Mouse (Mus musculus): Measurements from ENCODE around the gene Frem2. TPM values are rescaled to one million over a fixed set of nuclear protein-coding genes. Genes with fewer than 3 reads are reported as not detected.

The Frem2 gene
- polyA plus RNA-seq, 1 experiment from 2014 or later: 2.4 TPM

GRCm38 (mm10) chr3:53669736-53670135 is 12.6 kb upstream of the Frem2 start:
- H3K9ac ChIP-seq (ENCODE audit: low read length): no peak overlapping the region
- WGBS: 75% methylated on average over 2 of the region's 2 CpGs
- H3K27me3 ChIP-seq (ENCODE audit: control insufficient read depth, insufficient read depth, low read length): no peaks in the 10 kb centered on the region
- H3K36me3 ChIP-seq (ENCODE audit: control insufficient read depth, insufficient read depth): no peaks in the 10 kb centered on the region
- no peak overlapping the region for H3K27ac ChIP-seq (ENCODE audit: low read length)
- H3K4me1 ChIP-seq (ENCODE audit: control insufficient read depth, insufficient read depth, low read length): peaks cover 18% of the 10 kb centered on the region
- H3K4me3 ChIP-seq (ENCODE audit: low read length): no peak overlapping the region
- no peak overlapping the region for H3K4me2 ChIP-seq (ENCODE audit: low read depth, low read length)
- no peaks in the 10 kb centered on the region for H3K9me3 ChIP-seq (replicated peaks; ENCODE audit: control insufficient read depth, low read length)
- ATAC-seq (replicated peaks; ENCODE audit: extremely low read depth, insufficient read depth, low FRiP score): no peak

GRCm38 (mm10) chr3:53657744-53658534 is 784 bp upstream of the Frem2 start:
- Histone ChIP-seq H3K9ac (ENCODE audit: low read length) (peak overlapping the region; percentile 66), H3K36me3 (ENCODE audit: control insufficient read depth, insufficient read depth) (peaks cover 17% of the 10 kb centered on the region), H3K4me3 (ENCODE audit: low read length) (peak overlapping the region; percentile 73), H3K4me2 (ENCODE audit: low read depth, low read length) (peak overlapping the region; percentile 98), H3K27ac (ENCODE audit: low read length) (no peak overlapping the region), H3K27me3 (ENCODE audit: control insufficient read depth, insufficient read depth, low read length) (peaks cover 6% of the 10 kb centered on the region; the same call in 1 of the 2 replicates), H3K4me1 (ENCODE audit: control insufficient read depth, insufficient read depth, low read length) (peaks cover 13% of the 10 kb centered on the region), H3K9me3 (replicated peaks; ENCODE audit: control insufficient read depth, low read length) (peaks cover 15% of the 10 kb centered on the region)
- 1% methylated on average over 21 of the region's 21 CpGs for WGBS
- ATAC-seq (replicated peaks; ENCODE audit: extremely low read depth, insufficient read depth, low FRiP score): 0 out of 2 replicates have a peak, but pooled peaks have one; percentile 45

- Histone ChIP-seq H3K4me3 (ENCODE audit: low read length) (peak overlapping the region; percentile 73), H3K4me1 (ENCODE audit: control insufficient read depth, insufficient read depth, low read length) (peaks cover 13% of the 10 kb centered on the region), H3K9ac (ENCODE audit: low read length) (peak overlapping the region; percentile 76), H3K4me2 (ENCODE audit: low read depth, low read length) (peak overlapping the region; percentile 98), H3K36me3 (ENCODE audit: control insufficient read depth, insufficient read depth) (peaks cover 18% of the 10 kb centered on the region), H3K9me3 (replicated peaks; ENCODE audit: control insufficient read depth, low read length) (peaks cover 15% of the 10 kb centered on the region), H3K27ac (ENCODE audit: low read length) (peak overlapping the region; percentile 69), H3K27me3 (ENCODE audit: control insufficient read depth, insufficient read depth, low read length) (peaks cover 6% of the 10 kb centered on the region; the same call in 1 of the 2 replicates)
- WGBS: under 1% methylated on average over 42 of the region's 42 CpGs
- no peak for ATAC-seq (replicated peaks; ENCODE audit: extremely low read depth, insufficient read depth, low FRiP score)
Observed at GRCm38 (mm10) chr3:53656328-53656877, 752 bp downstream of the Frem2 start.

- Histone ChIP-seq H3K36me3 (ENCODE audit: control insufficient read depth, insufficient read depth) (peaks cover 18% of the 10 kb centered on the region), H3K4me2 (ENCODE audit: low read depth, low read length) (no peak overlapping the region; the same call in 1 of the 2 replicates), H3K4me1 (ENCODE audit: control insufficient read depth, insufficient read depth, low read length) (peaks cover 14% of the 10 kb centered on the region), H3K27me3 (ENCODE audit: control insufficient read depth, insufficient read depth, low read length) (peaks cover 6% of the 10 kb centered on the region; the same call in 1 of the 2 replicates), H3K9ac (ENCODE audit: low read length) (no peak overlapping the region), H3K27ac (ENCODE audit: low read length) (no peak overlapping the region), H3K9me3 (replicated peaks; ENCODE audit: control insufficient read depth, low read length) (peaks cover 15% of the 10 kb centered on the region), H3K4me3 (ENCODE audit: low read length) (no peak overlapping the region)
- no peak for ATAC-seq (replicated peaks; ENCODE audit: extremely low read depth, insufficient read depth, low FRiP score)
- WGBS: 72% methylated on average over 13 of the region's 13 CpGs
Observed at GRCm38 (mm10) chr3:53655343-53655742, 1.8 kb downstream of the Frem2 start.

GRCm38 (mm10) chr3:53650003-53650748 is 7.0 kb downstream of the Frem2 start:
- ATAC-seq (replicated peaks; ENCODE audit: extremely low read depth, insufficient read depth, low FRiP score): peak; percentile 45; the same call in 1 of the 2 replicates

GRCm38 (mm10) chr3:53649425-53649824 is 7.7 kb downstream of the Frem2 start:
- Histone ChIP-seq H3K9me3 (replicated peaks; ENCODE audit: control insufficient read depth, low read length) (peaks cover 8% of the 10 kb centered on the region), H3K4me1 (ENCODE audit: control insufficient read depth, insufficient read depth, low read length) (peaks cover 11% of the 10 kb centered on the region), H3K4me2 (ENCODE audit: low read depth, low read length) (no peak overlapping the region), H3K9ac (ENCODE audit: low read length) (no peak overlapping the region), H3K4me3 (ENCODE audit: low read length) (no peak overlapping the region), H3K36me3 (ENCODE audit: control insufficient read depth, insufficient read depth) (peaks cover 13% of the 10 kb centered on the region), H3K27me3 (ENCODE audit: control insufficient read depth, insufficient read depth, low read length) (no peaks in the 10 kb centered on the region), H3K27ac (ENCODE audit: low read length) (no peak overlapping the region)
- ATAC-seq (replicated peaks; ENCODE audit: extremely low read depth, insufficient read depth, low FRiP score): no peak
- 38% methylated on average over 4 of the region's 4 CpGs for WGBS

More at GRCm38 (mm10) chr3:53650003-53650748, 7.0 kb downstream of the Frem2 start:
- WGBS: 10% methylated on average over 8 of the region's 8 CpGs
- Histone ChIP-seq H3K27ac (ENCODE audit: low read length) (peak overlapping the region; percentile 60), H3K4me3 (ENCODE audit: low read length) (peak overlapping the region; percentile 2; the same call in 1 of the 2 replicates), H3K27me3 (ENCODE audit: control insufficient read depth, insufficient read depth, low read length) (no peaks in the 10 kb centered on the region), H3K9me3 (replicated peaks; ENCODE audit: control insufficient read depth, low read length) (peaks cover 15% of the 10 kb centered on the region), H3K4me1 (ENCODE audit: control insufficient read depth, insufficient read depth, low read length) (peaks cover 9% of the 10 kb centered on the region; the same call in 1 of the 2 replicates), H3K9ac (ENCODE audit: low read length) (peak overlapping the region; percentile 46; the same call in 1 of the 2 replicates), H3K36me3 (ENCODE audit: control insufficient read depth, insufficient read depth) (peaks cover 18% of the 10 kb centered on the region), H3K4me2 (ENCODE audit: low read depth, low read length) (peak overlapping the region; percentile 42; the same call in 1 of the 2 replicates)

GRCm38 (mm10) chr3:53648902-53649301 is 8.3 kb downstream of the Frem2 start:
- Histone ChIP-seq H3K4me1 (ENCODE audit: control insufficient read depth, insufficient read depth, low read length) (peaks cover 11% of the 10 kb centered on the region), H3K27me3 (ENCODE audit: control insufficient read depth, insufficient read depth, low read length) (no peaks in the 10 kb centered on the region), H3K27ac (ENCODE audit: low read length) (no peak overlapping the region), H3K4me3 (ENCODE audit: low read length) (no peak overlapping the region), H3K4me2 (ENCODE audit: low read depth, low read length) (no peak overlapping the region), H3K36me3 (ENCODE audit: control insufficient read depth, insufficient read depth) (peaks cover 8% of the 10 kb centered on the region), H3K9me3 (replicated peaks; ENCODE audit: control insufficient read depth, low read length) (0 out of 2 replicates have a peak, but pooled peaks cover 4% of the 10 kb centered on the region), H3K9ac (ENCODE audit: low read length) (no peak overlapping the region)
- WGBS: 90% methylated on average over 4 of the region's 4 CpGs
- no peak for ATAC-seq (replicated peaks; ENCODE audit: extremely low read depth, insufficient read depth, low FRiP score)

GRCm38 (mm10) chr3:53635948-53636347 is 21.2 kb downstream of the Frem2 start:
- Histone ChIP-seq H3K36me3 (ENCODE audit: control insufficient read depth, insufficient read depth) (no peaks in the 10 kb centered on the region), H3K9me3 (replicated peaks; ENCODE audit: control insufficient read depth, low read length) (no peaks in the 10 kb centered on the region), H3K9ac (ENCODE audit: low read length) (no peak overlapping the region), H3K4me2 (ENCODE audit: low read depth, low read length) (no peak overlapping the region; the same call in 1 of the 2 replicates), H3K27me3 (ENCODE audit: control insufficient read depth, insufficient read depth, low read length) (no peaks in the 10 kb centered on the region), H3K4me3 (ENCODE audit: low read length) (no peak overlapping the region), H3K27ac (ENCODE audit: low read length) (peak overlapping the region; percentile 71), H3K4me1 (ENCODE audit: control insufficient read depth, insufficient read depth, low read length) (peaks cover 14% of the 10 kb centered on the region)
- ATAC-seq (replicated peaks; ENCODE audit: extremely low read depth, insufficient read depth, low FRiP score): peak; percentile 41
- 37% methylated on average over 3 of the region's 3 CpGs for WGBS
